Mouse (Mus musculus): ENCODE measurements around the gene Glrx5. TPM values are rescaled to one million over a fixed set of nuclear protein-coding genes. Genes with fewer than 3 reads are reported as not detected.
A peak's percentile ranks its signal among the peaks of the same experiment; 100 is the strongest.

Gene Glrx5
- total RNA-seq (2021) = 10 to 100 TPM; 62.9 to 65.1 TPM

DNA sequence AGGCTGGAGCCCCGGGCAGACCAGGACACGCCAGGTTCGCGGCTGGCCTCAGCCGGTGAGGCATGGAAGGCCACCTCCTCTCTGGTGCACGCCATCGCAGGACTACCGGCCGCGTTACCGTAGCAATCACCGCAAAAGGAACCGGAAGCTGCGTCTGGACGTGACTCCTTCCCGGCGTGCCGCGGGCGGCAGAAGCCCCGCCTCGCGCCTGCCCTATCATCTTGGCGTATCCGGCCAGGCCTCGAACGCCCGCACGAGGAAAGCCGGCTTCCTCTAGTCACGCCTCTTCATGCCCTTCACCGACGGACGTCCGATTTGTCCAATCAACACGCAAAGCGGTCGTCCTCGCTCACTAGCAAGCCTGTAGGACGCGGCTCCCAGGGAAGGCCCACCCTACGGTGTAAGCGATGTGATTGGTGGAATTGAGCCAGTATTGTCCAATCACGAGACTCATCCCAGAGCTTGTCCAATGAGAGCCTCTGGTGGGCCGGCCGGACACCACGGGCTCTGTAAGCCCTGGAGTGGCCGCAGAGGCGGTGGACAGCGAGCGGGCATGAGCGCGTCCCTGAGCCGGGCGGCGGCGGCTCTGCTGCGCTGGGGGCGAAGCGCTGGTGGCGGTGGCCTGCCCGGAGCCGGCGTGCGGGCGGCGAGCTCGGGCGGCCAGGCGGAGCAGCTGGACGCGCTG lies at the start of gene Glrx5:
TSS of gene Glrx5 (plus strand) at position 542 of the 685 bp plus-strand sequence.
- intact Hi-C loops (cut with DNase I) = loop anchor here (10.0 kb wide), 1 partner anchor 287 kb away; no protein-coding TSS in a partner anchor
- DNase-seq (ENCODE audit: extremely low spot score in 1 of 2, low spot score in 2 of 2) = peak; percentile 99 to 100

DNA sequence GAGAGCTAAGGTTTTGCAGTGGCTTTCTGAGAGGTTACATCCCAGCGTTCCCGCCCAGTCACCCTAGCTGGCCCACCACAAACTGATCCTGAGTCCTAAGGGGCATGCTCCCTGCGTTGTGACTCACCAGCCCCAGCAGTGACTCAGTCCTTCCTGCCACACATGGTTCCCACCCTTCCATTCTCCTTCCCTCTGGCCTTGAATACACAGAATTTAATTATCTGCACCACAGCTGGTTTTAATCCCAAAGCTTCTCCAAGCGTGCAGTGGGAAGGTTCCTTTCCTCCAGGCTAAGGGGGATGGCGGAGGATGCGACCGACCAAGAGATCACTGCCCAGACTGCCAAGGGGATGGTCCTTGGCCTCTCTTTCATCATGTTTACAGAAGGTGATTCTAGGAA lies 49.0 kb upstream of the Glrx5 start:
- no peak for DNase-seq (ENCODE audit: extremely low spot score in 1 of 2, low spot score in 2 of 2)
- intact Hi-C loops (cut with DNase I) = no loop called here

- no peak for DNase-seq (ENCODE audit: extremely low spot score in 1 of 2, low spot score in 2 of 2)
- intact Hi-C loops (cut with DNase I) = no loop called here
These were observed 47.4 kb upstream of the Glrx5 start for GRCm38 (mm10) chr12:104985088-104985487.

GRCm38 (mm10) chr12:104986001-104986400 lies 46.5 kb upstream of the Glrx5 start:
- intact Hi-C loops (cut with DNase I) = no loop called here
- no peak for DNase-seq (ENCODE audit: extremely low spot score in 1 of 2, low spot score in 2 of 2)

DNA sequence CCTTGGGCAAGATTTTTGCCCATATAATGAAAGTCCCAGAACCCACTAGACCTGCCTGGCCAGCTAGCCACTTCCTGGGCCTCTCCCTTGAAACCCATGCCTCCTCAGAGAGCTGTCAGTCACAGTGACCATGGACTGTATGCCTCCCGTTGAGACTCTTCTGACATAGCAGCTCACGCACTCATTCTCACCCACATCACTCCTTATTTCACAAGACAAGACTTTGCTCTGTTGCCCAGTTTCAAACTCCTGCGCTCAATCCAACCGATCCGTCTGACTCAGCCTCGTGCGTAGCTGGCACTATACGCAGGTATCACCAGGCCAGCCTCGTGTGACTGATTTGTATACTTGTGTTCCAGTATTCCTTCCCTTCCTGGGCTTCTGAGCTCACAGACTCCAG lies 45.7 kb upstream of the Glrx5 start:
- no peak for DNase-seq (ENCODE audit: extremely low spot score in 1 of 2, low spot score in 2 of 2)
- intact Hi-C loops (cut with DNase I) = no loop called here

- intact Hi-C loops (cut with DNase I) = no loop called here
- DNase-seq (ENCODE audit: extremely low spot score in 1 of 2, low spot score in 2 of 2) = no peak
These were observed 44.6 kb upstream of the Glrx5 start for GRCm38 (mm10) chr12:104987936-104988335.

DNA sequence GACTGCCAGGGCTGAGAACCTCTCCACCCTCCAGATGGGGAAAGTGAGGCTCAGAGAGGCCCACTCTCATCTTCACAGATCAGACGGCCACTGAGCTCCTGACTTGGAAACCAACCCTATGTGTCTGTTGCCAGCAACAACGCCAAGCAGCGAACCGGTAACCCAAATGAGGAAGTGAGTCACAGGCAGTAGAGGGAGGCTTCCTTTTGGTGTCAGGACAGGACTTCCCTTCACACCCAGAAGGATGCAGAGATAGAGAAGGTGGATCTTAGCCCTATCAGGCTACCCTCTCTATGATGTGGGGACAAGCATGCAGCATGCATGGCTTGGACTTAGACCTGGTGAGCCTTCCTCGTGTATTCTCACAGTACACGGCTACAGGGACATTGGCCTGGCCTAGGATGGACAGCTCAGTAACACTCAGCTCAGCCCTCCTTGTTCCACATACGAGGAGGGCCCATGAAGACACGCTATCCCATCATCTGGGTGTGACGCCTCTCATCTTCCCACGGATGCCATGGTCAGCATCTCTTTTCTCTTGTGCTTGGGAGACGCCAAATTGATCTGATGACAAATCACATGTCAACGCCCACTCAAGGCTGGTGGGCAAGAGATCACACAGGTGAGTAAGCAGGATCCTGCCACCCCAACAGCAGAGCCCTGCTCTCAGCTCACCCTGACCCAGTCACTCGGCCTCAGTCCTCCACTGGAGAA lies 41.6 kb upstream of the Glrx5 start:
- DNase-seq (ENCODE audit: extremely low spot score in 1 of 2, low spot score in 2 of 2) = no peak
- intact Hi-C loops (cut with DNase I) = no loop called here

- no peak for DNase-seq (ENCODE audit: extremely low spot score in 1 of 2, low spot score in 2 of 2)
- intact Hi-C loops (cut with DNase I) = no loop called here
These were observed 40.3 kb upstream of the Glrx5 start for GRCm38 (mm10) chr12:104992123-104992741.

GRCm38 (mm10) chr12:104992838-104993237 lies 39.6 kb upstream of the Glrx5 start:
- intact Hi-C loops (cut with DNase I) = no loop called here
- DNase-seq (ENCODE audit: extremely low spot score in 1 of 2, low spot score in 2 of 2) = no peak

- DNase-seq (ENCODE audit: extremely low spot score in 1 of 2, low spot score in 2 of 2) = no peak
- intact Hi-C loops (cut with DNase I) = no loop called here
These were observed 37.1 kb upstream of the Glrx5 start for GRCm38 (mm10) chr12:104995259-104995876.

DNA sequence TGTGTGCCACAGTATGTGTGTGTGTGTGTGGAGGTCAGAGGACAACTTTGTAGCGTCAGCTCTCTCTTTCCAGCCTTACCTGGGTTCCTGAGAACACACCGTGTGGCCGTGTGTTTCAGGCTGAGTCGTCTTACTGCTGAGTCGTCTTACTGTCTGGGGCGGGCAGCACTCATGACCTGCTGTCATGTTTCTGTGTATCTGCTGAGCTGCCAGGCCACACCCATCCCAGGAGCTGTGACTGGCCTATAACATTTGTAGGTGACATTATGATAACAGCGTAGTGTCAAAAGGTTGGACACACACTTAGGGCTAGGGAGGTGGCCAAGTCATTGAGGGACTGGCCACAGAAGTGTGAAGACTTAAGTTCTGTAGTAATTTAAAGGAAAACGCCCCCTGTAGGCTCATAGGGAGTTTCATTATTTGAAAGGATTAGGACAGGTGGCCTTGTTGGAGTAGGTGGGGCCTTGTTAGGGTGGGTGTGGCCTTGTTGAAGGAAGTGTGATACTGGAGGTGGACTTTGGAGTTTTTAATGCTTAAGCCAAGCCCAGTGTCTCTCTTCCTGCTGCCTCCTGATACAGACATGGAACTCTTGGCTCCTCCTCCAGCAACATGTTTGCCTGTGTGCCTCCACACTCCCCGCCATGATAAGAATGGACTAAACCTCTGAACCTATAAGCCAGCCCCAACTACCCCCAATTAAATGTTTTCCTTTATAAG lies 36.3 kb upstream of the Glrx5 start:
- intact Hi-C loops (cut with DNase I) = no loop called here
- DNase-seq (ENCODE audit: extremely low spot score in 1 of 2, low spot score in 2 of 2) = no peak

- no peak for DNase-seq (ENCODE audit: extremely low spot score in 1 of 2, low spot score in 2 of 2)
- intact Hi-C loops (cut with DNase I) = no loop called here
These were observed 35.3 kb upstream of the Glrx5 start for GRCm38 (mm10) chr12:104997159-104997558.

- no peak for DNase-seq (ENCODE audit: extremely low spot score in 1 of 2, low spot score in 2 of 2)
- intact Hi-C loops (cut with DNase I) = no loop called here
These were observed 34.7 kb upstream of the Glrx5 start for GRCm38 (mm10) chr12:104997641-104998293.

DNA sequence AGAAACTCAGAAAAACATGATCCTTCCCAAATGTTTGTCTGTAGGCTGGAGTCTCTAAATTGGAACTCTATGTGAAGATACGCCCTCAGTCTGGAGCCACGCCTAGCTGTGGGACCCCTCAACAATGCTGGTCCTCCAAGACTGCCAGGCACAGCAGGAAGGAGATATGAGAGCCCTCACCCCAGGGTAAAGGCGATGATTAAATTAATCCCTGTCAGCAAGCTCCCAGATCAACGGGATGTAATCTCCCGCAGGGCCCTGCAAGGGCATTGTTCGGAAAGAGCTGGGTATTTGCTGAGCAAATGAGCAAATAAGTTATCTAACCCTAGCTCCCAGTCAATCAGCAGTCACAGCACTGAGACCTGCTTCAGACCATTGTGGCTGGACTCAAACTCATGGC lies 33.9 kb upstream of the Glrx5 start:
- intact Hi-C loops (cut with DNase I) = no loop called here
- DNase-seq (ENCODE audit: extremely low spot score in 1 of 2, low spot score in 2 of 2) = no peak

DNA sequence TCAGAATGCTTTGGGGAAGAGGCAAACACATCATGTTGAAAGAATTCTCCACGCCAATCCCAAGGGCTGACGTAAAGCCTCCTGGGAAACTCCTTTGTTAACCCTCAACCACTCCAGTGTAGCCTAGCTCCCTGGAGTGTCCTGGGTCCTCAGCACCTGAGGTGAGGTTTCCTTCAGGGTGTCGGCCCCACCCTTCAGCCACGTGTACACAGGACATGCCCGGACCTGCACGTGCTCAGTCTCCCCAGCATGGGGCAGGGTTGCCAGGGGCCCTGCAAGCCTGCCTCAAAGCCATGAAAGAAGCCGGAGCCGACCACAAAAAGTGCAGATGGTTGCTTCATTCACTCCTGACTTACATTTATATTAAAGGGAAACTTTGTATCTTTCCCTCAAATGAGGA lies 33.3 kb upstream of the Glrx5 start:
- intact Hi-C loops (cut with DNase I) = no loop called here
- no peak for DNase-seq (ENCODE audit: extremely low spot score in 1 of 2, low spot score in 2 of 2)

DNA sequence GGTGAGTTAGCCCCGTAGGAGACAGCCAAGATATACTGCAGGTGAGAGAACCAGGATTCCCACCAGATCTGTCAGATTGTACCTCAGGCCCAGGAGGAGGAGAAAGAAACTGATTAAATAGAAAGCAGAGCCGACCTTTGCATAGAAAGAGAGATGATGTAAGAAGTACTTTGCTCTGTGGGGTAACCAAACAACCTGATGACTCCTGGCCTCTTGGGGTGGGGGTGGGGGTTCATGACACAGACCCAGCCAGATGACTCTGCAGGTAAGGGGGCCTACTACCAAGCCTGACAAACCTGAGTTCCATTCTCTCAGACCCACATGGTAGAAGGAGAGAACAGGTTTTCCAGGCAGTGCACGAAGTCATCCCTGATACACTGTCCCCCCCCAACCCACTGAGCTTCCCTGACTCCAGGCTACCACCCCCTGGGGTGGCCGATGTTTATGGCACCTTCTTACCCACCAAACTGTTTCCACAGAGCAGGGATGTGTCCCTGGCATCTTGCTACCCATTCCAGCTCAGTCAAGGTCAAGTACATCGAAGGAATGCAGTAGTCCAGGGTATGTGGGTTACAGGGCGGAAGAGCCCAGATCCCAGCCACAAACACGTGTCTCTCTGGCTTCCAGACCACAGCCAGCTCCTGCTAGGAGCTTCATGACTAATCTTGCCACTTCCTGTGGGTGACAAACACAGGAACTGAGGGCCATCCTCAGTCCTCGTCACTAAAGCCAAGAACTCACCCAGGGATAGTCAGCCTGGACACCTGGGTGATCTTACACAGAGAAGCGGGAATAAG lies 31.8 kb upstream of the Glrx5 start:
- intact Hi-C loops (cut with DNase I) = no loop called here
- DNase-seq (ENCODE audit: extremely low spot score in 1 of 2, low spot score in 2 of 2) = no peak

DNA sequence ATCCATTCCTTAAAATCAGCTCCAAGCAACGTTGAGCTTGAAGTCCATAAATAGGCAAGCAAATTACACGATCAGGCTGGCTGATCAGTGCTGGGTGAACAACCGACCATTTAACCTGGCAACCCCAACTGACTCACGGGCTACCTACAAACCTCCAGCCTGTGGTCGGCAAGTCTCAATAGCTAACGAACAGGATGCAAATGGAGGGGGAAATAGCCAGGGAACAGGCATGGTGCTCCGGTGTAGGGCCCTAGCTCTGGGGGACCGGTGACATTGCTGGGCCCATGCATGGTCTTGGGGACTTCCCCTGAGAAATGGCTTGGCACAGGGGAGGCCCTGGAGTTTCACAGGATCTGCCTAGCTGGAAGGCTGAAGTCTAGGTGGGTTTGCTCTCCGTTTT lies 31.2 kb upstream of the Glrx5 start:
- intact Hi-C loops (cut with DNase I) = no loop called here

More for the DNA sequence above, 31.2 kb upstream of the Glrx5 start:
- no peak for DNase-seq (ENCODE audit: extremely low spot score in 1 of 2, low spot score in 2 of 2)
